Mouse (Mus musculus): ENCODE measurements at regions not wholly inside any gene's neighbourhood (a gene's known extent, or its start where the extent isn't known, plus 50 kb on each side); places are given as distances from the start of the nearest gene placed in this dataset.

GRCm38 (mm10) chr12:39761946-39762345 is 275.9 kb downstream of the Arl4a start:
- DNase-seq (ENCODE audit: low spot score) (no peak), ATAC-seq (ENCODE audit: low read depth) (no peak)
- WGBS: 62% methylated on average over 5 of the region's 5 CpGs
- H3K4me1 ChIP-seq (ENCODE audit: control insufficient read depth, insufficient read depth, low read length): no peaks in the 10 kb centered on the region
- H3K9ac ChIP-seq (ENCODE audit: low read depth, low read length): no peak overlapping the region
- no peaks in the 10 kb centered on the region for H3K9me3 ChIP-seq (ENCODE audit: control insufficient read depth, low read length)
- no peak overlapping the region for H3K4me2 ChIP-seq (ENCODE audit: low read depth, low read length)
- H3K27me3 ChIP-seq (replicated peaks; ENCODE audit: control insufficient read depth, insufficient read depth, low read length): no peaks in the 10 kb centered on the region
- H3K36me3 ChIP-seq (ENCODE audit: control insufficient read depth, insufficient read depth, low read length): no peaks in the 10 kb centered on the region
- H3K27ac ChIP-seq (replicated peaks; ENCODE audit: low read depth, low read length): no peak overlapping the region
- no peak overlapping the region for H3K4me3 ChIP-seq (ENCODE audit: low read depth, low read length)

DNA sequence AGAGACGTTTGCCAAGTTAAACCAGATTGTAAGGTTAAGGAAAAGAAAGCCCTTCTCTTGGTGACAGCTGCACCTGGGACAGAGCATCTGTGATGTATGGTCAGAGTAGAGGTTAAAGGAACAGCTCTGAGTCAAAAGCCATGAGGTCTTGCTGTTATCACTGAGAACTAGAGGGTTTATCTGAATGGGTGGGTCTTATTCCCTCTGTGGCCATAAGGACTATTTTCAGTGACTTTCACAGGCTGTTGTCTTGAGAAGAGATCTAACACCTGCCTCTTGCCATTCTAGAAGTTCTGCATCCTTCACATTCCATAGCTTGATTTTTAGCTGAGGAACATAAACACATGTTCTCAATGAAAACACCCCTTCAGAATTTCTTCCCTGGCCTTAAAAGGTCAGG is 276.5 kb downstream of the Arl4a start:
- Histone ChIP-seq H3K27ac (replicated peaks; ENCODE audit: low read depth, low read length) (no peak overlapping the region), H3K9ac (ENCODE audit: low read depth, low read length) (no peak overlapping the region), H3K27me3 (replicated peaks; ENCODE audit: control insufficient read depth, insufficient read depth, low read length) (no peaks in the 10 kb centered on the region), H3K4me1 (ENCODE audit: control insufficient read depth, insufficient read depth, low read length) (no peaks in the 10 kb centered on the region), H3K4me2 (ENCODE audit: low read depth, low read length) (no peak overlapping the region), H3K36me3 (ENCODE audit: control insufficient read depth, insufficient read depth, low read length) (no peaks in the 10 kb centered on the region), H3K9me3 (ENCODE audit: control insufficient read depth, low read length) (no peaks in the 10 kb centered on the region), H3K4me3 (ENCODE audit: low read depth, low read length) (no peak overlapping the region)
- no peak for ATAC-seq (ENCODE audit: low read depth)
- whole genome bisulfite sequencing: 29% methylated on average over 1 of the region's 1 CpGs
- DNase-seq (ENCODE audit: low spot score): no peak

DNA sequence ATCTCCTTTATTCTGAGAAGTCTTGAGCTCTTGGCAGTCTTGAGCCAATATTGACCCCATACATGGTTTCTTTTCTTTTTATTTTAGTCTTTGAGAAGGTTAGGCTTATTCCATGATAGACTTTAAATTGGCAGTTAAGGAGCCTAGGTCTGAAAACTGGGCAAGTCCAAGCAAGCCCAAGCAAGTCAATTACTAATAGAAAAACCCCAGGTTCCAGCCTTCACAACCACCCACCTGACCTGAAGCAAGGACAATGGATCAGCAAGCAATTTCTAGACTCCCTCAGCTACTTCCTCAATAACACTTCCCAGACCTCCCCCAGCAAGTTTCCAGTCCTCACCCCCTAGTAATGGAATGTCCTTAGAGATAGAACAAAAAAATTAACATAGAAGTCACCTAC is 279.9 kb downstream of the Arl4a start:
- H3K9ac ChIP-seq (ENCODE audit: low read depth, low read length): no peak overlapping the region
- H3K27ac ChIP-seq (replicated peaks; ENCODE audit: low read depth, low read length): no peak overlapping the region
- ATAC-seq (ENCODE audit: low read depth) (no peak), DNase-seq (ENCODE audit: low spot score) (no peak)
- no peaks in the 10 kb centered on the region for H3K4me1 ChIP-seq (ENCODE audit: control insufficient read depth, insufficient read depth, low read length)
- no peaks in the 10 kb centered on the region for H3K36me3 ChIP-seq (ENCODE audit: control insufficient read depth, insufficient read depth, low read length)
- H3K4me2 ChIP-seq (ENCODE audit: low read depth, low read length): no peak overlapping the region
- H3K9me3 ChIP-seq (ENCODE audit: control insufficient read depth, low read length): no peaks in the 10 kb centered on the region
- no peaks in the 10 kb centered on the region for H3K27me3 ChIP-seq (replicated peaks; ENCODE audit: control insufficient read depth, insufficient read depth, low read length)
- H3K4me3 ChIP-seq (ENCODE audit: low read depth, low read length): no peak overlapping the region

- Histone ChIP-seq H3K4me1 (ENCODE audit: control insufficient read depth, insufficient read depth, low read length) (no peaks in the 10 kb centered on the region), H3K4me2 (ENCODE audit: low read depth, low read length) (no peak overlapping the region), H3K36me3 (ENCODE audit: control insufficient read depth, insufficient read depth, low read length) (no peaks in the 10 kb centered on the region), H3K4me3 (ENCODE audit: low read depth, low read length) (no peak overlapping the region), H3K9me3 (ENCODE audit: control insufficient read depth, low read length) (no peaks in the 10 kb centered on the region), H3K9ac (ENCODE audit: low read depth, low read length) (no peak overlapping the region), H3K27ac (replicated peaks; ENCODE audit: low read depth, low read length) (no peak overlapping the region), H3K27me3 (replicated peaks; ENCODE audit: control insufficient read depth, insufficient read depth, low read length) (no peaks in the 10 kb centered on the region)
- ATAC-seq (ENCODE audit: low read depth): no peak
- 77% methylated on average over 5 of the region's 5 CpGs for WGBS
- DNase-seq (ENCODE audit: low spot score): no peak
Observed at GRCm38 (mm10) chr12:39751850-39752249, 286.0 kb downstream of the Arl4a start.

DNA sequence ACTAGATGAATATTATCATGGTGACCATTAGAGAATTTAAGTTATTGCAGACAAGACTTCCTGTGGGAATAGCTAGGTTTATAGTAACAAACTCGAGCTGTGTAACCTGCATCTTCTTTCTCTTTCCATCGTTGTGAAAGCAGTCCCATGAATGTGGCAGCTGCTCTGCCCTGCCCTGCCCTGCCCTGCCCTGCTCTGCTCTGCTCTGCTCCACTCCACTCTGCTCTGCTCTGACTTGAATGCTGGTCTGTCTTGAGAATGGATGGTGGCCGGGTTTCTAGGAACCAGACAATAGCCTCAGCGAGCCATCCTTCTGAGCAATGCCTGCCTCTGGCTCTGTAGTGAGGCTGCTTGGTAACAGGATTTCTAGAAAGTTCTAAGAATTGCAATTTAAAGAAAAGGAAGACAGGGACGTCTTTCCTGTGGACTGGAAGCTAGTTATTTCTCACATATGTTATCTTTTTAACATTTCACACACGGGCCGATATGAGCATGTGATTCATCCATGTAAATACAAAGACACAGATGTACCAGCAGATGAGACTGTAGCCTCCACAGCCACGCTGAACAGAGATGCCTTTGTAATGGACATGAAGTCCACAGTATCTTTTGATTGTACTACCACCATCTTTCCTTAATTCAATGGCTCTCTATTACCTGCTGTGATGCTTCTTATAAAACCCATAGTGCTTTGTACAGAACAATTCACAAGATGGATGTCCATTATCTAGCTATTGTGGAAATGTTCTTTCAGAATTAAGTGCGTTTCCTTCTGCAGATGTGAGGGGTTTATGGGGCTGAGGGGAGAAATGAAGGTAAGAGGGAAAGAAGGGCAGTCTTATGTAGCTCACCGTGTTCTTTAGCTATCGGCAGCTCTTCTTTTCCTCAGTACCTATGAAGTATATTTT is 295.4 kb downstream of the Arl4a start:
- Histone ChIP-seq H3K4me1 (ENCODE audit: control insufficient read depth, insufficient read depth, low read length) (no peaks in the 10 kb centered on the region), H3K36me3 (ENCODE audit: control insufficient read depth, insufficient read depth, low read length) (no peaks in the 10 kb centered on the region), H3K27ac (replicated peaks; ENCODE audit: low read depth, low read length) (no peak overlapping the region), H3K27me3 (replicated peaks; ENCODE audit: control insufficient read depth, insufficient read depth, low read length) (no peaks in the 10 kb centered on the region), H3K4me2 (ENCODE audit: low read depth, low read length) (no peak overlapping the region), H3K9ac (ENCODE audit: low read depth, low read length) (no peak overlapping the region), H3K4me3 (ENCODE audit: low read depth, low read length) (no peak overlapping the region), H3K9me3 (ENCODE audit: control insufficient read depth, low read length) (no peaks in the 10 kb centered on the region)
- no peak for DNase-seq (ENCODE audit: low spot score)
- 58% methylated on average over 11 of the region's 11 CpGs for WGBS
- 0 out of 2 replicates have a peak, but pooled peaks have one; percentile 26 for ATAC-seq (ENCODE audit: low read depth)

- Histone ChIP-seq H3K9me3 (ENCODE audit: control insufficient read depth, low read length) (no peaks in the 10 kb centered on the region), H3K27me3 (replicated peaks; ENCODE audit: control insufficient read depth, insufficient read depth, low read length) (no peaks in the 10 kb centered on the region), H3K4me2 (ENCODE audit: low read depth, low read length) (no peak overlapping the region; the same call in 1 of the 2 replicates), H3K9ac (ENCODE audit: low read depth, low read length) (no peak overlapping the region), H3K4me3 (ENCODE audit: low read depth, low read length) (no peak overlapping the region), H3K27ac (replicated peaks; ENCODE audit: low read depth, low read length) (no peak overlapping the region), H3K4me1 (ENCODE audit: control insufficient read depth, insufficient read depth, low read length) (no peaks in the 10 kb centered on the region), H3K36me3 (ENCODE audit: control insufficient read depth, insufficient read depth, low read length) (no peaks in the 10 kb centered on the region)
- DNase-seq (ENCODE audit: low spot score) (no peak), ATAC-seq (ENCODE audit: low read depth) (no peak; the same call in 1 of the 2 replicates)
- 19% methylated on average over 13 of the region's 13 CpGs for WGBS
Observed at GRCm38 (mm10) chr12:39741051-39741847, 296.6 kb downstream of the Arl4a start.

GRCm38 (mm10) chr12:39736966-39737365 is 300.9 kb downstream of the Arl4a start:
- Histone ChIP-seq H3K4me2 (ENCODE audit: low read depth, low read length) (no peak overlapping the region), H3K27me3 (replicated peaks; ENCODE audit: control insufficient read depth, insufficient read depth, low read length) (no peaks in the 10 kb centered on the region), H3K36me3 (ENCODE audit: control insufficient read depth, insufficient read depth, low read length) (no peaks in the 10 kb centered on the region), H3K27ac (replicated peaks; ENCODE audit: low read depth, low read length) (no peak overlapping the region), H3K4me1 (ENCODE audit: control insufficient read depth, insufficient read depth, low read length) (no peaks in the 10 kb centered on the region), H3K9ac (ENCODE audit: low read depth, low read length) (no peak overlapping the region), H3K9me3 (ENCODE audit: control insufficient read depth, low read length) (no peaks in the 10 kb centered on the region), H3K4me3 (ENCODE audit: low read depth, low read length) (no peak overlapping the region)
- 84% methylated on average over 3 of the region's 3 CpGs for WGBS
- no peak for DNase-seq (ENCODE audit: low spot score)
- no peak for ATAC-seq (ENCODE audit: low read depth)

- no peak overlapping the region for H3K9ac ChIP-seq (ENCODE audit: low read depth, low read length)
- no peak overlapping the region for H3K4me2 ChIP-seq (ENCODE audit: low read depth, low read length)
- WGBS: 59% methylated on average over 9 of the region's 9 CpGs
- no peaks in the 10 kb centered on the region for H3K9me3 ChIP-seq (ENCODE audit: control insufficient read depth, low read length)
- H3K27ac ChIP-seq (replicated peaks; ENCODE audit: low read depth, low read length): no peak overlapping the region
- ATAC-seq (ENCODE audit: low read depth) (no peak), DNase-seq (ENCODE audit: low spot score) (no peak)
- H3K27me3 ChIP-seq (replicated peaks; ENCODE audit: control insufficient read depth, insufficient read depth, low read length): no peaks in the 10 kb centered on the region
- H3K4me3 ChIP-seq (ENCODE audit: low read depth, low read length): no peak overlapping the region
- H3K36me3 ChIP-seq (ENCODE audit: control insufficient read depth, insufficient read depth, low read length): no peaks in the 10 kb centered on the region
- H3K4me1 ChIP-seq (ENCODE audit: control insufficient read depth, insufficient read depth, low read length): no peaks in the 10 kb centered on the region
Observed at GRCm38 (mm10) chr12:39736097-39736920, 301.5 kb downstream of the Arl4a start.

All from embryonic facial prominence, embryonic 14.5 days (tissue).